Mouse (Mus musculus) olfactory bulb, adult 2 months (tissue): ENCODE results near the gene Cdkal1.

Experiments used
- CTCF ChIP-seq: fragments of 200-500 bp; IDR thresholded peaks from 2 replicates; pipeline ENCODE4 v1.5.1; 2012; ENCODE audit warnings: low read depth, mild to moderate bottlenecking, low read length, moderate library complexity; ENCODE audit not compliant: insufficient read depth
- POLR2A ChIP-seq: fragments of 200-500 bp; IDR thresholded peaks from 2 replicates; pipeline ENCODE4 v1.6.1; 2012; ENCODE audit warnings: mild to moderate bottlenecking, low read depth, low read length, moderate library complexity; ENCODE audit not compliant: insufficient read depth

DNA sequence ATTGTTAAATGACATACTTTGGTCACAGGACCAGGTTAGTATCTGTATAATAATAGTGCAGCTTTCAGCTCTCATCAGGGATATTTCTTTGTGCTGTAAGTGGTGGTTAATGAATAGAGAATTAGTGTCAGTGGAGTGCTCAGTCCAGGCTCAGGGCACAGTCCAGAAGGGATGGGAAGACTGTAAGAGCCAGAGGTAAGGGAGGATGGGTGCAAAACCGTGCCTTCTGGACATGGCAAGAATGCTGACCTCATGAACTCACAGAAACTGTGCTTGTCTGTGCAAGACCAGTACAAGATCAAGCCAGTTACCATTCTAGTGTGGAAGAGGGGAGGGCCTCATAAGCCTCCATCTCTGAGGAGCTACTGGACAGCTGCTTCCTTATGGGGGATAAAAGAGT is 496.1 kb downstream of the Cdkal1 start:
- TF ChIP-seq CTCF (no peak), POLR2A (no peak)
